Mouse (Mus musculus) testis, adult 2 months (tissue): ENCODE data around the gene Dnah14. TPM values are rescaled to one million over a fixed set of nuclear protein-coding genes. Genes with fewer than 3 reads are reported as not detected.

Experiments
- H3K27ac ChIP-seq: fragments of 200-500 bp; 2 replicates; pipeline ENCODE4 v1.5.1; 2012; ENCODE audit warnings: low read depth, low read length; ENCODE audit not compliant: control insufficient read depth, insufficient read depth
- H3K27me3 ChIP-seq: fragments of 200-500 bp; 2 replicates; pipeline ENCODE4 v1.6.1; 2012; ENCODE audit warnings: mild to moderate bottlenecking, low read length, moderate library complexity; ENCODE audit not compliant: control insufficient read depth, insufficient read depth
- H3K36me3 ChIP-seq: fragments of 200-500 bp; 2 replicates; pipeline ENCODE4 v1.6.1; 2012; ENCODE audit warnings: mild to moderate bottlenecking, low read length; ENCODE audit not compliant: control insufficient read depth, insufficient read depth
- H3K4me1 ChIP-seq: fragments of 200-500 bp; 2 replicates; pipeline ENCODE4 v1.6.1; 2012; ENCODE audit warnings: low read length; ENCODE audit not compliant: control insufficient read depth, insufficient read depth
- H3K4me3 ChIP-seq: fragments of 200-500 bp; 2 replicates; pipeline ENCODE4 v1.5.1; 2012; ENCODE audit warnings: low read depth, mild to moderate bottlenecking, low read length, moderate library complexity, mixed read lengths; ENCODE audit not compliant: control insufficient read depth
- CTCF ChIP-seq: fragments of 200-500 bp; IDR thresholded peaks from 2 replicates; pipeline ENCODE4 v1.5.1; 2012; ENCODE audit warnings: low read depth, mild to moderate bottlenecking, inconsistent platforms, low read length, moderate library complexity; ENCODE audit not compliant: control insufficient read depth, insufficient read depth, insufficient replicate concordance
- POLR2A ChIP-seq: fragments of 200-500 bp; IDR thresholded peaks from 2 replicates; pipeline ENCODE4 v1.6.1; 2012; ENCODE audit warnings: low read depth, mild to moderate bottlenecking, inconsistent platforms, low read length, moderate library complexity; ENCODE audit not compliant: control insufficient read depth
- polyA plus RNA-seq: library from polyadenylated mRNA; depleted of rRNA; stranded (reverse); fragments of >200 nt; gene quantifications from 2 replicates; pipeline ENCODE4 v1.2.3, GENCODE M21; 2012

Dnah14 gene
- polyA plus RNA-seq, 1 experiment, result 59.2 TPM

DNA sequence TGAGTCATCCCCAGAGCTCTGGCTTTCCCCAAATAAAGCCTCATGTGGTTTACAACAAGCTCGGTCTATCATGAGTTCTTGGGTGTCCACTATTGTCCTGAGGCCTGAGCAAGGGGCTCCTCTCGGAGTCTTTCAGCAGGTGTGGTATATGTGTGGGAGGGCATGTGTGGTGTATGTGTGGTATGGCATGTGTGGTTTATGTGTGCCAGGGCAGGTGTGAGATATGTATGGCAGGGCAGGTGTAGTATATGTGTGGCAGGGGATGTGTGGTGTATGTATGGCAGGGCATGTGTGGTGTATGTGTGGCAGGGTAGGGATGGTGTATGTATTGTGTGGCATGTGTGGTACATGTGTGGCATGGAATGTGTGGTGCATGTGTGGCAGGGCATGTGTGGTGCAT is 64.0 kb downstream of the Dnah14 start:
- H3K27me3 ChIP-seq, result no peaks in the 10 kb centered on the region
- H3K4me3 ChIP-seq, result no peak overlapping the region
- H3K4me1 ChIP-seq, result no peaks in the 10 kb centered on the region
- no peaks in the 10 kb centered on the region; the same call in 1 of the 2 replicates for H3K36me3 ChIP-seq
- H3K27ac ChIP-seq, result no peak overlapping the region
- TF ChIP-seq POLR2A, result no peak
- no peak for TF ChIP-seq CTCF

DNA sequence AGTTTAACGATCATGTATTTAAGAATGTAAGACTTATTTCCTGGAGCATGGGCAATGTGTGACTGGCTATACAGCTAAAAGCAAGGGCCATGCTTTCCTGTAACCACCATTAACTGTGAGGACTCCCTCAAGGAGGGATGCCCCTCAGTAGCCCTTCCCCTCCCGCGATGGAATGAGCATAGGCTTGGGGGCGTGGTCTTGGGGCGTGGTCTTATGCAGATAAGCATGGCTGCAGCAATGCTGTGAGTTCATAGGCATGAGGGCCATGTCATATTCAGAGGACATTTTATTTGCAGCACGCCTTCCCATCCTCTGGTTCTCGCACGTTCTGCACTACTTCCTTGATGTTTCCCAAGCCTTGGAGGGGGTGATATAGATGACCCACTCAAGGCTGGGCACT is 71.1 kb downstream of the Dnah14 start:
- Histone ChIP-seq H3K27me3 (no peaks in the 10 kb centered on the region), H3K4me3 (no peak overlapping the region), H3K4me1 (no peaks in the 10 kb centered on the region), H3K27ac (no peak overlapping the region), H3K36me3 (no peaks in the 10 kb centered on the region)
- TF ChIP-seq POLR2A, result no peak
- TF ChIP-seq CTCF, result no peak

DNA sequence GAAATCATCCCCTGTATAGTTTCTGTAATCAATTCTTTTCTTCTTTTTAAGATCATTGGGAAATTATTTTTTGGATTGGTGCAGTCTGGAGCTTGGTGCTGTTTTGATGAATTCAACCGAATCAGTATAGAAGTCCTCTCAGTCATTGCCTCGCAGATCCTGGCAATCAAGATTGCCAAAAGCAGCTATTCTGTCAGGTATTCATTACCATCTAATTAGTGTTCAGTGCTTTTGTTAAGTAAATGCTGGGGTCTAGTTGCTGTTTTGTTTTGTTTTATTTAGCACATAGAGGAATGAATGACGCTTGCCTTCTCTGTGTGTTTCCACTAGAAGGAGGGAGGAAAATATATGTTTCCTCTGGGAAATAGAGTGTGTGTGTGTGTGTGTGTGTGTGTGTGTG is 77.1 kb downstream of the Dnah14 start:
- H3K4me3 ChIP-seq, result no peak overlapping the region
- TF ChIP-seq CTCF (no peak), POLR2A (no peak)
- H3K4me1 ChIP-seq, result no peaks in the 10 kb centered on the region
- no peak overlapping the region for H3K27ac ChIP-seq
- no peaks in the 10 kb centered on the region for H3K27me3 ChIP-seq
- no peaks in the 10 kb centered on the region for H3K36me3 ChIP-seq

- Histone ChIP-seq H3K27me3 (no peaks in the 10 kb centered on the region), H3K4me3 (no peak overlapping the region), H3K36me3 (no peaks in the 10 kb centered on the region), H3K4me1 (no peaks in the 10 kb centered on the region), H3K27ac (no peak overlapping the region)
- TF ChIP-seq CTCF, result no peak
- no peak for TF ChIP-seq POLR2A
Measured at GRCm38 (mm10) chr1:181656421-181656820, 80.1 kb downstream of the Dnah14 start.

DNA sequence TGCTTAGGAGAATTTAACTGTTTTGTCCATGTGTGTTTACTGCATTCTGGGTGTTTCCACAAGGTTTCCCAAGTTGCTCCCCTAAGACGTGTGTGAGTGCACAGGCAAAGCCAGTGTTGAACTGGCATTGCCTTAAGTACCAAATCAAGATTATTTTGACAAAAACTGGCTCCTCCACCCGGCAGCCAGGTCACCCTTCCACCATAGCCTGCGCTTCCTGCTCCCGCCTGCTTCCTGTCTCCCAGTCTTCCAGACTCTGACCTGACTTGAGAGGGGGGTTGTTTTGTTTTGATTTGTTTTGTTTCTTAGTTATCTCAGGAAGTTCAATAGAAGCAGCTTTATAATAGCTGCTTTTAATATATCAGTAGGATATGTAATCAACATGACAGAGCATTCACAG is 90.4 kb downstream of the Dnah14 start:
- Histone ChIP-seq H3K27me3 (no peaks in the 10 kb centered on the region), H3K27ac (no peak overlapping the region), H3K36me3 (no peaks in the 10 kb centered on the region), H3K4me3 (no peak overlapping the region), H3K4me1 (no peaks in the 10 kb centered on the region)
- TF ChIP-seq CTCF (no peak), POLR2A (no peak)

- TF ChIP-seq POLR2A, result no peak
- no peak for TF ChIP-seq CTCF
- Histone ChIP-seq H3K4me1 (no peaks in the 10 kb centered on the region), H3K27ac (no peak overlapping the region), H3K4me3 (no peak overlapping the region), H3K36me3 (no peaks in the 10 kb centered on the region), H3K27me3 (no peaks in the 10 kb centered on the region)
Measured at GRCm38 (mm10) chr1:181694729-181695498, 118.6 kb downstream of the Dnah14 start.

- no peak overlapping the region for H3K4me3 ChIP-seq
- H3K4me1 ChIP-seq, result no peaks in the 10 kb centered on the region
- TF ChIP-seq POLR2A (no peak), CTCF (peak; percentile 19; the same call in 1 of the 2 replicates)
- H3K36me3 ChIP-seq, result no peaks in the 10 kb centered on the region
- no peaks in the 10 kb centered on the region for H3K27me3 ChIP-seq
- H3K27ac ChIP-seq, result no peak overlapping the region
Measured at GRCm38 (mm10) chr1:181728707-181729106, 152.3 kb downstream of the Dnah14 start.

- Histone ChIP-seq H3K27ac (no peak overlapping the region), H3K4me3 (no peak overlapping the region), H3K36me3 (no peaks in the 10 kb centered on the region), H3K27me3 (no peaks in the 10 kb centered on the region), H3K4me1 (no peaks in the 10 kb centered on the region)
- TF ChIP-seq POLR2A (no peak), CTCF (no peak)
Measured at GRCm38 (mm10) chr1:181733517-181733916, 157.2 kb downstream of the Dnah14 start.
